Mouse (Mus musculus): ENCODE measurements at regions not wholly inside any gene's neighbourhood (a gene's known extent, or its start where the extent isn't known, plus 50 kb on each side); places are given as distances from the start of the nearest gene placed in this dataset.

DNA sequence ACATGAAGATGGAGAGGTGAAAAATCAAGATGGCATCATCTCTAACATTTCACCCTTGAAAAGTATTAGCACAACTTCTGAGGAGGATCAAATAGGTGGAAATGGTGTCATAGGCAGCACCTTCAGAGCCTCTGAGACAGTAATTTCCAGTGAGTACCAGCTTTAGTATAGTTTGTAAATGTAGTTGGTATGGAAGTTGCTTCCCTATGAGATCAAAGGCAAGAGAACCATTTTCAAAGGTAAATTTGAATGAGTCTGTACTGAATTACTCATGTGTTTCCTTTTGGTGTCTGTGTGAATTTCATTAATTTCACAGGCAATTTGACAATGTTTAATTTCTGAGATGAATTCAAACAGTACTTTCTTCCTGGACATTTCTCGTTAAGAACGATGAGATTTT, 280.8 kb upstream of the Myo3a start:
- TF ChIP-seq FLI1 (IDR thresholded peaks at IDR 0.05; ENCODE audit: low read length) = no peak
- no peak for TF ChIP-seq GATA1 (IDR thresholded peaks at IDR 0.05; ENCODE audit: borderline replicate concordance, low read length)
- Histone ChIP-seq H3K27me3 (replicated peaks) (peaks cover 10% of the 10 kb centered on the region), H3K4me3 (replicated peaks) (no peak overlapping the region), H3K4me1 (no peaks in the 10 kb centered on the region), H3K9me3 (no peaks in the 10 kb centered on the region), H3K36me3 (replicated peaks; ENCODE audit: low read length) (no peaks in the 10 kb centered on the region)

DNA sequence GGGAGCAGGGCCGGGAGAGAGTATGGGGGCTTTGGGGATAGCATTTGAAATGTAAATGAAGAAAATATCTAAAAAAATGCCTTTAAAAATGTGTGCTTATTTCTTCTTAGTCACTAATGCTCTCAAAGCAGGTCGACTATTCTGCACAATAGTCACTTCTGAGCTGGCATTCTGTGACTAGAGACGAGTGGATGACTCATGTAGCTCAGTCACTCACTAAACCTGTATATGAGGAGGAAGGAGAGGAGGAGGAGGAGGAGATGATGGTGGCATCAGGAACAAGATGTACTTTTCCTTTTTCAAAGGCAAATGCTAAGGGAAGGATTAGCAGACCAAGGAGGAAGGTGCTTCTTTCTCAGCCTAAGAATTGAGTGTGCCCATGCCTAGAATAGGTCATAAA, 276.0 kb upstream of the Myo3a start:
- H3K36me3 ChIP-seq (replicated peaks; ENCODE audit: low read length) = no peaks in the 10 kb centered on the region
- H3K27me3 ChIP-seq (replicated peaks) = peaks cover 10% of the 10 kb centered on the region
- H3K4me1 ChIP-seq = no peaks in the 10 kb centered on the region
- TF ChIP-seq GATA1 (IDR thresholded peaks at IDR 0.05; ENCODE audit: borderline replicate concordance, low read length) (no peak), FLI1 (IDR thresholded peaks at IDR 0.05; ENCODE audit: low read length) (no peak)
- no peak overlapping the region for H3K4me3 ChIP-seq (replicated peaks)
- H3K9me3 ChIP-seq = no peaks in the 10 kb centered on the region

- Histone ChIP-seq H3K27me3 (replicated peaks) (no peaks in the 10 kb centered on the region), H3K9me3 (no peaks in the 10 kb centered on the region), H3K36me3 (replicated peaks; ENCODE audit: low read length) (no peaks in the 10 kb centered on the region), H3K4me1 (peaks cover 15% of the 10 kb centered on the region), H3K4me3 (replicated peaks) (peak overlapping the region; percentile 46)
- no peak for TF ChIP-seq FLI1 (IDR thresholded peaks at IDR 0.05; ENCODE audit: low read length)
- no peak for TF ChIP-seq GATA1 (IDR thresholded peaks at IDR 0.05; ENCODE audit: borderline replicate concordance, low read length)
Measured at GRCm38 (mm10) chr2:21956112-21956963, 271.0 kb upstream of the Myo3a start.

- H3K27me3 ChIP-seq (replicated peaks) = no peaks in the 10 kb centered on the region
- peak overlapping the region; percentile 86 for H3K4me3 ChIP-seq (replicated peaks)
- H3K36me3 ChIP-seq (replicated peaks; ENCODE audit: low read length) = no peaks in the 10 kb centered on the region
- TF ChIP-seq FLI1 (IDR thresholded peaks at IDR 0.05; ENCODE audit: low read length) = no peak
- peaks cover 25% of the 10 kb centered on the region for H3K4me1 ChIP-seq
- no peaks in the 10 kb centered on the region for H3K9me3 ChIP-seq
Measured at GRCm38 (mm10) chr2:21958365-21958764, 268.9 kb upstream of the Myo3a start.

GRCm38 (mm10) chr2:21958802-21959201, 268.5 kb upstream of the Myo3a start:
- Histone ChIP-seq H3K36me3 (replicated peaks; ENCODE audit: low read length) (no peaks in the 10 kb centered on the region), H3K9me3 (no peaks in the 10 kb centered on the region), H3K4me1 (peaks cover 30% of the 10 kb centered on the region), H3K4me3 (replicated peaks) (peak overlapping the region; percentile 86), H3K27me3 (replicated peaks) (no peaks in the 10 kb centered on the region)
- TF ChIP-seq GATA1 (IDR thresholded peaks at IDR 0.05; ENCODE audit: borderline replicate concordance, low read length) (no peak), FLI1 (IDR thresholded peaks at IDR 0.05; ENCODE audit: low read length) (no peak)

DNA sequence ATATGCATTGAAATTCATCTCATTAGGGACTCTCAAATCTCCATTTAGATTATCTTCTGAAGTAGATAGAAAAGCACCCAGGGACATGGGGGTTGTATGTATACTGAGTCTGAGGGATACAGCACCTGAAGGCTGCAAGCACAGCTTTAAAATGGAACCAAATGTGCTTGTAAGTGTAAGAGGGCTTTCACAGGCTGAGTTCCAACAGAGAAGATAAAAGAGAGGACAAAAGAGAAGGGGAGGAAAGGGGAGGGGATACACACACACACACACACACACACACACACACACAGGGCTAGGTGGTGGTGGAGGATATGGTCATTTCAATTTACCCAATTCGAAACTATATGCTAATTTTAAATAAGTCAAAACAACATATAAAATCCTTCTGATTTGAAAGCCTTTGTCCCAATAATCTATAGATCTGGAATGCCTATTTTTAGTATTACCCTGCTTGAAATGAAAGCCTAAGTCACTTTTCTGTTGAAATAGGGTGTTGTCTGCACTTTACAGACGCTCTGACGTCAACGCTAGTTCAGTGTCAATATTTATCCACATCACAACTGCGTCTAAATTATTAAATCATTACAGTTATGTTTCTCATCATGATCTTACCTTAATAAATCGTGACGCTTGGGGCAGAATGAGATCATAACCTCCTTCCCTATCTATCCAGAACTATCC, 263.8 kb upstream of the Myo3a start:
- peak overlapping the region; percentile 76 for H3K4me3 ChIP-seq (replicated peaks)
- H3K36me3 ChIP-seq (replicated peaks; ENCODE audit: low read length) = no peaks in the 10 kb centered on the region
- no peaks in the 10 kb centered on the region for H3K27me3 ChIP-seq (replicated peaks)
- no peaks in the 10 kb centered on the region for H3K9me3 ChIP-seq
- peaks cover 40% of the 10 kb centered on the region for H3K4me1 ChIP-seq
- TF ChIP-seq GATA1 (IDR thresholded peaks at IDR 0.05; ENCODE audit: borderline replicate concordance, low read length) (no peak), FLI1 (IDR thresholded peaks at IDR 0.05; ENCODE audit: low read length) (no peak)

DNA sequence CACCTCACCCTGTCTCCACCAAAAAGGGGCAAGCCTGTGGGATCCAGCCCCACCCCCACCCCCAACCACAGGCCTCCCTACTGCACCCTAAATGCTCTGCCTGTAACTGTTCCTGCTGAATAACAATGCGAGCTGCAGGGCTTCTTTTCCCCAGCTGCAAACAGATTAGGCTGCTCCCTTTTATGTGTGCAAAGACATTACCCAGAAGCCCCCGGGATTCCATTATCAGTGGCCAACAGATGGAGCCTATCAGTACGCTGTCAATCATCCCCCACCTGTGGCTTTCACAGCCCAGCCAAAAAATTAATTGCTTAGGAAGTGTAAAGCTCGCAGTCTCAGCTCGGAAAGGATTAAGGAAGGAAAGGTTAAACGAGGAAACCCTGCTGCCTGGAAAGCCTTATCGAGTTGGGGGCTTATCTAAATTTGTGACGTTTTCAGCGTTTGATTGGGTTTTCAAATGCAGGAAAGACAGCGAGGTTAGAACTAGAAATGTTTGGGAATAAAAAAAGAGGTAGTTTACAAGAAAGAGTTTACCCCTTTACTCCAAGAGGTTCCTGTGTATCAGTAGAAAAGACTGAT, 263.2 kb upstream of the Myo3a start:
- H3K4me1 ChIP-seq = peaks cover 34% of the 10 kb centered on the region
- TF ChIP-seq FLI1 (IDR thresholded peaks at IDR 0.05; ENCODE audit: low read length) = no peak
- TF ChIP-seq GATA1 (IDR thresholded peaks at IDR 0.05; ENCODE audit: borderline replicate concordance, low read length) = peak; percentile 62; the same call in 2 of the 3 replicates
- peak overlapping the region; percentile 76 for H3K4me3 ChIP-seq (replicated peaks)

GRCm38 (mm10) chr2:21970774-21971406, 256.4 kb upstream of the Myo3a start:
- H3K36me3 ChIP-seq (replicated peaks; ENCODE audit: low read length) = no peaks in the 10 kb centered on the region
- no peak overlapping the region for H3K4me3 ChIP-seq (replicated peaks)
- TF ChIP-seq GATA1 (IDR thresholded peaks at IDR 0.05; ENCODE audit: borderline replicate concordance, low read length) = no peak
- no peak for TF ChIP-seq FLI1 (IDR thresholded peaks at IDR 0.05; ENCODE audit: low read length)
- H3K4me1 ChIP-seq = peaks cover 25% of the 10 kb centered on the region
- no peaks in the 10 kb centered on the region for H3K27me3 ChIP-seq (replicated peaks)
- H3K9me3 ChIP-seq = no peaks in the 10 kb centered on the region

More for the DNA sequence above, 263.2 kb upstream of the Myo3a start:
- Histone ChIP-seq H3K36me3 (replicated peaks; ENCODE audit: low read length) (no peaks in the 10 kb centered on the region), H3K27me3 (replicated peaks) (no peaks in the 10 kb centered on the region), H3K9me3 (no peaks in the 10 kb centered on the region)

DNA sequence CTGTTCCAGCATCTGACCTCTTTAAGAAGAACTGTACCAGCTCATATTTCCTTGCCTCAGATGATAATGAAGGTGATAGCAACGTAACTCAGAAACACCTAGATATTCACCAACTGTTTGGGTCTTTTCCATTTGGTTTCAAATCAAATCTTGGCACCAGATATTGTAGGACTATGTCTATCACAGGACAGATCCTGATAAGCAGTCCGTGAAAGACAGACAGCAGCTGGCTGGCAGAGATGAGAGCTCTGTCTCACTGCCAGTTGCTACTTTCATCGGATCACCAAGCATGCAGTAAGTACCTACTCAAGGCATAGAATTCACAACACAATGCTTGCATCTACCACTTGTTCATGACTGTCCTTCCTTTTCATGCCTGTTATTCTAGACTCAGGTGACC, 252.7 kb upstream of the Myo3a start:
- no peaks in the 10 kb centered on the region for H3K9me3 ChIP-seq
- no peaks in the 10 kb centered on the region for H3K27me3 ChIP-seq (replicated peaks)
- H3K4me1 ChIP-seq = peaks cover 46% of the 10 kb centered on the region
- TF ChIP-seq FLI1 (IDR thresholded peaks at IDR 0.05; ENCODE audit: low read length) = no peak
- no peak for TF ChIP-seq GATA1 (IDR thresholded peaks at IDR 0.05; ENCODE audit: borderline replicate concordance, low read length)
- no peaks in the 10 kb centered on the region for H3K36me3 ChIP-seq (replicated peaks; ENCODE audit: low read length)
- no peak overlapping the region for H3K4me3 ChIP-seq (replicated peaks)
